Mouse (Mus musculus): ENCODE measurements around the gene Grk6.

Gene Grk6

DNA sequence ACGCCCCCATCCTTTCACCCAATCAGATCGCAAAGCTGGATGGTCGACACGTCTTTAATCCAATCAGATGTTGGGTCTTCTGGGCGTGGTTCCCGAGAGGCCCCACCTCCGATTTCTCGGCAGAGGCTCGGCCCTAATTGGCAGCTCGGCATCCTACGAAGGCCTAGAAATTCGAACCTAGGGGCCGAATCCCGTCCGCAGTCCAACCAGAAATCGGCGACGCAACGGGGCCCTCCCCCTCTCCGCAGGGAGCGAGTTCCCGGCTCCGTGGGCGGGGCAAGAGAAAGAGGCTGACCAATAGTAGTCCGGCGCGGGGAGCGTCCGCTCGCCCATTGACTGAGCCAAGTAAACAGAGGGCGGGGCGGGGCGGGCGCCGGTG lies at the start of gene Grk6:
TSS of gene Grk6 (plus strand) at position 136 of the 379 bp plus-strand sequence.
- peak; percentile 100 for DNase-seq

DNA sequence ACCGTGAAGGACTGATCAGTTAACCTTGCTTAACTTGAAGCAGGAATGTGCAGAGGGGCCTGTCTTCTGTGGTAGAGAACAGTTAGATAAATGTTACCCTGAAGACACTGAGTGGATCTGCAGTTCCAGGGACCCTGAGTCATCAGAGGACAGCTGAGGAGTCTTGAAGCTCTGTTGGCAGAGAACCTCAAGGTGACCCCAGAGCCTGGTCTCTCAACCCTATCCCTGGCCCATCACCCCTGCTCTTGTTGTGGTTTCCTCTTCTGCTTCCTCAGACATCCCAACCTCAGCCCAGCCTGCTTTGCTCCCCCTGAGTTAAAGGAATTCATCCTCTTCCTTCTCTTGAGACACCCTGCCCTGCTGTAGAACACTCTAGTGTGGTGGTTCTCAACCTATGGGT lies 46.8 kb upstream of the Grk6 start, which contains the start of gene Slc34a1:
TSS of gene Slc34a1 (plus strand) at position 100 of the 400 bp plus-strand sequence.
- no peak for DNase-seq

DNA sequence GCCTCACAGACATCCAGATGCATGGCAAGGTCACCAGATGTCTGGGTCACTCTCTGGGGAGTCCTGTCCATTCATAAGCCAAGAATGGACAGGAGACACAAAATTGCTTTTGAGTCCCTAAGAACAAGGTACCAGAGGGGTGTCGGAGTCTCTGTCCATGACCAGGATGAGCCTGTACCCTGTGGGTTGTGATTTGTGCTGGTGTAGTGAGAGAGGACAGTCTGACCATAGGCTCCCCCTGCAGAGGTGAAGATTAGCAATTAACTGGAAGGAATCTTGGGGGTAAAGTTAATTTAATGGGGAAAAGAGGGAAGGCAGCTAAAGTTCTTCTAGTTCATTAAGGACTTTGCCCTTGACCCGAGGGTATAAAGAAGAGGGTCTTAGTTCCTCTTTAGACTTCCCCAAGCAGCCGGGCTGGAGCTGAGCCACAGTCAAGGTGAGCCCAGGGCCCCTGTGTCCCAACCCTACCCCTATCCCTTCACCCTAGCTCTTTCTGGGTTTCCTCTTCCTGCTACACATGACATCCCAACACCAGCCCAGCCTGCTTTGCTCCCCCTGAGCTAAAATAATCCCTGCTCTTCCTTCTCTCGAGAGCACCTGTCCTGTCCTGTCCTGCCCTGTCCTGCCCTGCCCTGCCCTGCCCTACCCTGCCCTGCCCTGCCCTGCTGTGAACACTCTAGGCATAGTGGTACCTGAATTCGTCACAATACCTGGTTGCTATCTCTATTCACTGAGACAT lies 45.4 kb upstream of the Grk6 start:
- DNase-seq: no peak

DNA sequence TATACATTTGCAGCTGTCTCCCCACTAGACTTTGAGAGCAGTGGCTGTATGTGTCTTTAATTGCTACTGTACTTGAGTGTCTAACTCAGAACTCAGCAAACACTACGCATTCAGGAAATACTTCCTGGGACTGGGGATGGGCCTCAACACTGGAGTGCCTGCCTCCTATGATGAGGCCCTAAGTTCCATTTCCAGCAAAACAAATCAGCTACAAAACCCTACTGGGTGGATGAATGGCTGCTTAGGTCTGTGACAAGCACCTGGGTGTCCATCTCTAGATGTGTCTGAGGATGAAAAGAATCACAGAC lies 44.9 kb upstream of the Grk6 start:
- no peak for DNase-seq

GRCm38 (mm10) chr13:55403266-55403665 lies 41.6 kb upstream of the Grk6 start:
- DNase-seq: no peak

GRCm38 (mm10) chr13:55403935-55404852 lies 40.7 kb upstream of the Grk6 start:
- no peak for DNase-seq

DNA sequence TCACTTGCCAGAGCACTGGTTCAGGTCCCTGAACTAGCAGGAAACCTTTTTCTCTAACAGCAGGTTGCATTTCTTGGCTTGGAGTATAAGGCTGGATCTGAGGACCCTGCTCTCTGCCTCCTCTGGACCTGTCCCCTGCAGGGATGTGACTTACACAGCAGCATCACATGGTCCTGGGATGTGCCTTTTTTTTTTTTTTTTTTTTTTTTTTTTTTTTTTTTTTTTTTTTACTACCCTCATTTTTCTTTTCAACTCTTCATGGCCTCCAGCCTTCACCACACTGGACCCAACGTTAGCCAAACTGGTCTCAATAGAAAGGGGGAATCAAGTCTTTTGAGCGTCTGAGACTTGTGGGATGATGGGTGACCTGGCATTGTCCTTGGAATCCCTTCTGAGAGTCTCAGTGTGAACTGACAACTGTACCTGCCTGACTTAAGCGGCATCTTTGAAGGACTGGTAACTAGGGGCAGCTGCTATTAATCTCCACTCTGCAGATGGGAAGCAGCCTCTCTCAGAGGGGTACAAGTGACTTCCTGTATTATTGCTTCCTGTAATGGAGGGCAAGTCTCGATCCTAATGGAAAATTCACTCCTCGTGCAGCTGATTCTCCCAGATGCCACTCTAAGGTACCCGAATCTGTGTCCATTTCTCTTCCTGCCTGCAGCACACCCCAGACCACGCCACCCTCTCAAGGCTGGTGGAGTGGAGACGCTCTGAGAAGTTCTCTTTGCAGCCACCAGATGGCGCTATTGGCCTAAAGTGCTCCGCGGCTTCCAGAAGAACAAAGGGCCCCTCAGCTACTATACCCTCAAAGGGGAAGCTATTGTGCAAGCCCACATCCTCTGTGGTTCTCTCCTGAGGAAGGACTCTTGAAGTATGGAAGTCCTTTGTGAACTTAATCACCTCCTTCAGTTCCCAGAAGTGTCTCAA lies 39.8 kb upstream of the Grk6 start:
- DNase-seq: peak; percentile 57

GRCm38 (mm10) chr13:55405783-55406390 lies 39.0 kb upstream of the Grk6 start:
- DNase-seq: no peak

DNA sequence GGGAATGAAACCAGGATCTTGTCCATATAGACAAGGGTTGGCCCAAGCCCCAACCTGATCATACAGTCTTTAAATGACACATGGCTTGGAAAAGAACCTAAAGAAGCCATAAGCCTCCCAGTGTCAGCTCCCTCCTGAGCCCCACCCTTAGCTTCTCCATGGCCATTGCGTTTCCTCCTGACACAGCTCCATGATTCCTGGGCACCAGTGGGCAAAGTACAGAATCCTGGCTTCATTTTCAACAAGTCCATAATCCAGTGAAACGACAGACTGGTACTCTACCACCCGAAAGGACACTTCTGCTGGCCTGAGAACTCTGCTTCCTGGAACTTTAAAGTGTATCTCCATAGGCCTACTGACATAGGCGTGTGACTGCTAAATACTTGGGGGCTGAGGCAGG lies 37.5 kb upstream of the Grk6 start:
- DNase-seq: no peak

DNA sequence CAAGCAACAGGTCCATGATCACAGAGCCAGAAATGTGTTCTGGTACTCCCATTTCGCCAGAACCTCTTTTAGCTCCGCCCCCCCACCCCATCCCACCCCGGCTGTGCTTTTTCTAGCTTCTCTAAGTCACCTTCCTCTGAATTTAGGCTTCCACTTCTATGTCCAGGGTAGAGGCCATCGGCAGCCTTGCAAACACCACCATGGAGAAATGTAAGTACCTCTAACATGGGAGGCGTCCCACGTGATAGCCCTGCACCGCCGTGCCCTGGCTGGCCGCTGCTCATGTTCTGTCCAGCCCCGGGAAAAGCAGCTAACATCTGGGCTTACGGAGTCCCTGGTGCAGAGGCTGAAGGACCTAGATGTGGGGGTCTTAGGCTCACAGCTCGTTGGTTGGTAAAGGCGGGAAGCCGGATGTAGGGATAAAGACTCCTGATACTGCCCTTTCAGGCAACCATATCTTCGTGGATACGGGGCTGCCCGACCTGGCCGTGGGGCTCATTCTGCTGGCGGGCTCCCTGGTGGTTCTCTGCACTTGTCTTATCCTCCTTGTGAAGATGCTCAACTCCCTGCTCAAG lies 36.2 kb upstream of the Grk6 start:
- DNase-seq: no peak

- DNase-seq: no peak
These were observed 33.0 kb upstream of the Grk6 start for GRCm38 (mm10) chr13:55411826-55412225.

- no peak for DNase-seq
These were observed 32.1 kb upstream of the Grk6 start for GRCm38 (mm10) chr13:55412643-55413307.

- DNase-seq: no peak
These were observed 31.5 kb upstream of the Grk6 start for GRCm38 (mm10) chr13:55413333-55413732.

- no peak for DNase-seq
These were observed 30.0 kb upstream of the Grk6 start, which contains the start of gene Pfn3 for GRCm38 (mm10) chr13:55414743-55415380. Gene Pfn3 (minus strand): TSS chr13:55415232.

- peak; percentile 79 for DNase-seq
These were observed 26.9 kb upstream of the Grk6 start for GRCm38 (mm10) chr13:55418004-55418403.

GRCm38 (mm10) chr13:55419142-55419541 lies 25.7 kb upstream of the Grk6 start:
- DNase-seq: no peak

DNA sequence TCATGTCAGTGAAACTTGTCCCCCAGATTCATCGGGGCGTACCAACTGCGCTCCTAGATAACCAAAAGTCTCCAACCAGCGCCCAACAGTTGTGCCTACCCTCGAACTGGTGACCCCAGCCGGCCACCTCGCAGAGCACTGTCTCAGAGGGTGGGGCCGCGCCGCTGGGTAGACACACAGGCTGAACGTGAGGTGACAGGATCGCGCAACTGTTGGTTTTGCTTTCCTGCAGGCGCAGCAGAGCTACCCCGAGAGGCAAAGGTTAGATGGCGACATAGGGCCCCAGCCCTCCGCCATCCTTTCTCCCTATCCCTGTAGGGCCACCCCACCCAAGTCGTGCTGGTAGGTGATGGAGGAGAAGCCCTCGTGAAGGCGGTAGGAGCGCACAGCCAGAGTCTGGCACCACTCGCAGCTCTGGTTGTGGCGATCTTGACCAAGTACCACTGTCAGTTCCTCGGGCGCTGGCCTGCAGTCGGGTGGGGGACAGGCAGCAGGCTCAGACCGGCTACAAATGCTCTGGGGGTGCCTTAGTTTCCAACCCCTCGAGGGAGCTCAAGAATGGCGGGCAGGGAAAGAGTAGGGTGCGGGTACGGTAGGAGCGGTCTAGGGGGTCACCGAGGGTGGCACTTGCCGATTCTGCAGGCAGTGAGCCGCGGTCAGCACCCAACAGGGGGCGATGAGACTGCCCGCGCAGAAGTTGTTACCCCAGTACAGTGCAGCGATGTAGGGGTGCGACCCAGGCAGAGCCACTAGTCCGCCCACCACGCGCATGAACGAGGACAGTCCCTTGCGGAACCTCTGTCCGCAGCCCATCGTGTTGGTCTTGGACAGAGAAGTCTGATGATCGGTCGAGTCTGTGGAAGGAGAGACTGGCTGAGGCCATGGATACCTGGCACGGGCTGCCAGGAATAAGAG lies 24.6 kb upstream of the Grk6 start:
- no peak for DNase-seq

- DNase-seq: peak; percentile 51
These were observed 23.7 kb upstream of the Grk6 start for GRCm38 (mm10) chr13:55420933-55421800.

DNA sequence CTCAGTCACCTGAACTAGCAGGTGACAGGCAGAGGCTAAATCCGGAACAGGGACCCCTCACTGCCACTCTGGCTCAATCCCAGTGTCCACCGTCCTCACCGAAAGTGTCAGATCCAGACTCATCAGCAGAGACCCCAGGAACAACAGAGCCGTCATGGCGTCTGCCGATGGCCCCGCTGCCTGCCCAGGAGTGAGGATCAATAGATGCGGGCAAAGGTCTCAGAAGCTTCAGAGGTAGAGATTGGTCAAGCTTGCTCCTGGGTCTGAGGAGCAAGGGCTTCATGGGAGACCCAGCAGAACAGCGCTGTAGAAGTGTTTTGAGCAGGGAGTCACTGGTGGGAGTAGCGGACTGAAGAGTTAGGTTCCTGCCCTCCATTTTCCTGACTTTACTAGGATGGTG lies 18.3 kb upstream of the Grk6 start, which contains the start of gene F12:
TSS of gene F12 (minus strand) at position 181 of the 400 bp plus-strand sequence.
- no peak for DNase-seq

All from cerebellum, adult 11 months (tissue).